Mouse (Mus musculus): ENCODE results near the gene Myo9b. TPM values are rescaled to one million over a fixed set of nuclear protein-coding genes. Genes with fewer than 3 reads are reported as not detected.

The Myo9b gene
- polyA plus RNA-seq, 1 experiment from 2014 or later: 9.1 TPM

GRCm38 (mm10) chr8:71307371-71307770 is 34.9 kb downstream of the Myo9b start:
- no peak overlapping the region for H3K4me2 ChIP-seq (replicated peaks; ENCODE audit: low read depth, low read length)
- no peak overlapping the region for H3K4me3 ChIP-seq (ENCODE audit: low read depth, low read length)
- no peak for DNase-seq (ENCODE audit: low spot score)
- H3K36me3 ChIP-seq (ENCODE audit: insufficient read depth, low read length): no peaks in the 10 kb centered on the region
- H3K27me3 ChIP-seq (replicated peaks; ENCODE audit: insufficient read depth, low read length): no peaks in the 10 kb centered on the region
- no peak overlapping the region for H3K9ac ChIP-seq (replicated peaks; ENCODE audit: low read depth)
- H3K9me3 ChIP-seq (ENCODE audit: low read length): peaks cover 3% of the 10 kb centered on the region; the same call in 1 of the 2 replicates
- H3K4me1 ChIP-seq (ENCODE audit: insufficient read depth, low read depth, low read length): no peaks in the 10 kb centered on the region; the same call in 1 of the 2 replicates
- ATAC-seq: no peak
- TF ChIP-seq EP300 (IDR thresholded peaks at IDR 0.05) (no peak), CTCF (IDR thresholded peaks at IDR 0.05) (no peak)
- WGBS: 72% methylated on average over 1 of the region's 1 CpGs
- no peak overlapping the region for H3K27ac ChIP-seq (ENCODE audit: low read length)

GRCm38 (mm10) chr8:71307913-71308312 is 35.4 kb downstream of the Myo9b start:
- ATAC-seq (no peak), DNase-seq (ENCODE audit: low spot score) (no peak)
- H3K4me1 ChIP-seq (ENCODE audit: insufficient read depth, low read depth, low read length): no peaks in the 10 kb centered on the region; the same call in 1 of the 2 replicates
- TF ChIP-seq CTCF (IDR thresholded peaks at IDR 0.05) (no peak), EP300 (IDR thresholded peaks at IDR 0.05) (no peak)
- no peaks in the 10 kb centered on the region for H3K36me3 ChIP-seq (ENCODE audit: insufficient read depth, low read length)
- peaks cover 3% of the 10 kb centered on the region; the same call in 1 of the 2 replicates for H3K9me3 ChIP-seq (ENCODE audit: low read length)
- no peak overlapping the region for H3K4me2 ChIP-seq (replicated peaks; ENCODE audit: low read depth, low read length)
- no peak overlapping the region for H3K9ac ChIP-seq (replicated peaks; ENCODE audit: low read depth)
- H3K27ac ChIP-seq (ENCODE audit: low read length): no peak overlapping the region
- H3K4me3 ChIP-seq (ENCODE audit: low read depth, low read length): no peak overlapping the region
- no peaks in the 10 kb centered on the region for H3K27me3 ChIP-seq (replicated peaks; ENCODE audit: insufficient read depth, low read length)
- 77% methylated on average over 4 of the region's 4 CpGs for WGBS

GRCm38 (mm10) chr8:71310446-71310845 is 37.9 kb downstream of the Myo9b start:
- TF ChIP-seq CTCF (IDR thresholded peaks at IDR 0.05) (no peak), EP300 (IDR thresholded peaks at IDR 0.05) (no peak)
- no peaks in the 10 kb centered on the region for H3K9me3 ChIP-seq (ENCODE audit: low read length)
- peak; percentile 27; the same call in 1 of the 2 replicates for ATAC-seq
- 70% methylated on average over 6 of the region's 6 CpGs for WGBS
- DNase-seq (ENCODE audit: low spot score): peak; percentile 64
- no peaks in the 10 kb centered on the region; the same call in 1 of the 2 replicates for H3K4me1 ChIP-seq (ENCODE audit: insufficient read depth, low read depth, low read length)
- no peak overlapping the region for H3K27ac ChIP-seq (ENCODE audit: low read length)
- H3K27me3 ChIP-seq (replicated peaks; ENCODE audit: insufficient read depth, low read length): no peaks in the 10 kb centered on the region
- no peak overlapping the region for H3K9ac ChIP-seq (replicated peaks; ENCODE audit: low read depth)
- H3K4me3 ChIP-seq (ENCODE audit: low read depth, low read length): no peak overlapping the region
- H3K36me3 ChIP-seq (ENCODE audit: insufficient read depth, low read length): no peaks in the 10 kb centered on the region
- H3K4me2 ChIP-seq (replicated peaks; ENCODE audit: low read depth, low read length): no peak overlapping the region

- H3K4me2 ChIP-seq (replicated peaks; ENCODE audit: low read depth, low read length): no peak overlapping the region
- H3K9me3 ChIP-seq (ENCODE audit: low read length): no peaks in the 10 kb centered on the region
- WGBS: 36% methylated on average over 1 of the region's 1 CpGs
- DNase-seq (ENCODE audit: low spot score) (peak; percentile 61), ATAC-seq (peak; percentile 67)
- no peaks in the 10 kb centered on the region for H3K36me3 ChIP-seq (ENCODE audit: insufficient read depth, low read length)
- no peak overlapping the region for H3K4me3 ChIP-seq (ENCODE audit: low read depth, low read length)
- H3K27ac ChIP-seq (ENCODE audit: low read length): peak overlapping the region; percentile 11; the same call in 1 of the 2 replicates
- no peaks in the 10 kb centered on the region for H3K27me3 ChIP-seq (replicated peaks; ENCODE audit: insufficient read depth, low read length)
- no peak overlapping the region for H3K9ac ChIP-seq (replicated peaks; ENCODE audit: low read depth)
- TF ChIP-seq EP300 (IDR thresholded peaks at IDR 0.05) (peak; percentile 31; the same call in 1 of the 2 replicates), CTCF (IDR thresholded peaks at IDR 0.05) (no peak)
- H3K4me1 ChIP-seq (ENCODE audit: insufficient read depth, low read depth, low read length): no peaks in the 10 kb centered on the region; the same call in 1 of the 2 replicates
Measured at GRCm38 (mm10) chr8:71312700-71313099, 40.2 kb downstream of the Myo9b start.

- no peak overlapping the region for H3K27ac ChIP-seq (ENCODE audit: low read length)
Measured at GRCm38 (mm10) chr8:71313951-71314350, 41.4 kb downstream of the Myo9b start.

GRCm38 (mm10) chr8:71315972-71316371 is 43.5 kb downstream of the Myo9b start:
- no peak overlapping the region for H3K9ac ChIP-seq (replicated peaks; ENCODE audit: low read depth)
- no peak overlapping the region for H3K27ac ChIP-seq (ENCODE audit: low read length)

More at GRCm38 (mm10) chr8:71313951-71314350, 41.4 kb downstream of the Myo9b start:
- Histone ChIP-seq H3K27me3 (replicated peaks; ENCODE audit: insufficient read depth, low read length) (no peaks in the 10 kb centered on the region), H3K36me3 (ENCODE audit: insufficient read depth, low read length) (no peaks in the 10 kb centered on the region), H3K4me2 (replicated peaks; ENCODE audit: low read depth, low read length) (no peak overlapping the region), H3K9me3 (ENCODE audit: low read length) (no peaks in the 10 kb centered on the region), H3K4me1 (ENCODE audit: insufficient read depth, low read depth, low read length) (no peaks in the 10 kb centered on the region; the same call in 1 of the 2 replicates), H3K9ac (replicated peaks; ENCODE audit: low read depth) (no peak overlapping the region), H3K4me3 (ENCODE audit: low read depth, low read length) (no peak overlapping the region)
- ATAC-seq (no peak), DNase-seq (ENCODE audit: low spot score) (no peak)
- TF ChIP-seq EP300 (IDR thresholded peaks at IDR 0.05) (no peak), CTCF (IDR thresholded peaks at IDR 0.05) (no peak)
- WGBS: 92% methylated on average over 2 of the region's 2 CpGs

More at GRCm38 (mm10) chr8:71315972-71316371, 43.5 kb downstream of the Myo9b start:
- no peak for ATAC-seq
- Histone ChIP-seq H3K9me3 (ENCODE audit: low read length) (no peaks in the 10 kb centered on the region), H3K36me3 (ENCODE audit: insufficient read depth, low read length) (no peaks in the 10 kb centered on the region), H3K27me3 (replicated peaks; ENCODE audit: insufficient read depth, low read length) (no peaks in the 10 kb centered on the region), H3K4me3 (ENCODE audit: low read depth, low read length) (no peak overlapping the region), H3K4me2 (replicated peaks; ENCODE audit: low read depth, low read length) (no peak overlapping the region), H3K4me1 (ENCODE audit: insufficient read depth, low read depth, low read length) (no peaks in the 10 kb centered on the region; the same call in 1 of the 2 replicates)
- 81% methylated on average over 5 of the region's 5 CpGs for WGBS
- no peak for DNase-seq (ENCODE audit: low spot score)
- TF ChIP-seq EP300 (IDR thresholded peaks at IDR 0.05) (no peak), CTCF (IDR thresholded peaks at IDR 0.05) (no peak)

Measured in lung, postnatal 0 days (tissue).